Mouse (Mus musculus): ENCODE results near the gene Gm15319. TPM values are rescaled to one million over a fixed set of nuclear protein-coding genes. Genes with fewer than 3 reads are reported as not detected.

The Gm15319 gene
- 0.05 and 0.11 TPM in 2 replicates for polyA plus RNA-seq (2012; rRNA removed)

DNA sequence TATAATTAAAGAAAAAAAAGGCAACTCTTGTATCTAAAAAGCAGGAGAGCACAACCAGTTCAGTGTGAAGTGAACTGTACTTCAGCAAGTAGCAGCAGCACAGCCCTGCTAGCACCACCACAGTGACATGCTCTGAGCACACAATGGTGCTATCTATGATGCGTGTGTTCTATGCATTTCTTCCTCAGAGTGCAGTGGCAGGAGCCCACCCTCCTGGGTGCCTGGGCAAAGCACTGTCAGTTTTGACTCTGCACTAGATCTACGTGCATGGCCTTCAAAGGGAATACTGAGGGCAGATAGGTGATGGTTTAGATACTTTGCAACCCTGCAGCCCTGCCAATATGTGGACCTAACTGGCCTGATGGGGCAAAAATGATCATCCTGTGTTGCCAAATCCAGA lies at the start of gene Gm15319:
Gm15319 (minus strand) TSS at position 101 of the 400 bp plus-strand sequence.

